Mouse (Mus musculus): ENCODE results near the gene Jmjd7.
A peak's percentile ranks its signal among the peaks of the same experiment; 100 is the strongest.

Jmjd7 gene

GRCm38 (mm10) chr2:120011462-120012200 lies 15.7 kb upstream of the Jmjd7 start:
- DNase-seq (ENCODE audit: extremely low spot score), result peak; percentile 25

- no peak for DNase-seq (ENCODE audit: extremely low spot score)
Measured at GRCm38 (mm10) chr2:120012924-120013323, 14.4 kb upstream of the Jmjd7 start.

GRCm38 (mm10) chr2:120013831-120014486 lies 13.3 kb upstream of the Jmjd7 start:
- no peak for DNase-seq (ENCODE audit: extremely low spot score)

GRCm38 (mm10) chr2:120015882-120016281 lies 11.4 kb upstream of the Jmjd7 start:
- no peak for DNase-seq (ENCODE audit: extremely low spot score)

GRCm38 (mm10) chr2:120017599-120017998 lies 9.7 kb upstream of the Jmjd7 start:
- no peak for DNase-seq (ENCODE audit: extremely low spot score)

GRCm38 (mm10) chr2:120024337-120024736 lies 2.9 kb upstream of the Jmjd7 start:
- DNase-seq (ENCODE audit: extremely low spot score), result no peak

GRCm38 (mm10) chr2:120027950-120028331 lies 658 bp downstream of the Jmjd7 start:
- DNase-seq (ENCODE audit: extremely low spot score), result peak; percentile 40

- no peak for DNase-seq (ENCODE audit: extremely low spot score)
Measured at GRCm38 (mm10) chr2:120030380-120030779, 3.1 kb downstream of the Jmjd7 start.

- DNase-seq (ENCODE audit: extremely low spot score), result no peak
Measured at GRCm38 (mm10) chr2:120032726-120033467, 5.6 kb downstream of the Jmjd7 start, which contains the start of gene Pla2g4b. Gene Pla2g4b (plus strand): TSS chr2:120033417.

- no peak for DNase-seq (ENCODE audit: extremely low spot score)
Measured at GRCm38 (mm10) chr2:120033726-120034125, 6.4 kb downstream of the Jmjd7 start.

- DNase-seq (ENCODE audit: extremely low spot score), result no peak
Measured at GRCm38 (mm10) chr2:120037744-120038143, 10.5 kb downstream of the Jmjd7 start.

- DNase-seq (ENCODE audit: extremely low spot score), result no peak
Measured at GRCm38 (mm10) chr2:120040991-120041390, 13.7 kb downstream of the Jmjd7 start.

GRCm38 (mm10) chr2:120044101-120044603 lies 16.9 kb downstream of the Jmjd7 start:
- DNase-seq (ENCODE audit: extremely low spot score), result no peak

GRCm38 (mm10) chr2:120044676-120045075 lies 17.4 kb downstream of the Jmjd7 start:
- no peak for DNase-seq (ENCODE audit: extremely low spot score)

GRCm38 (mm10) chr2:120046486-120047310 lies 19.4 kb downstream of the Jmjd7 start:
- no peak for DNase-seq (ENCODE audit: extremely low spot score)

GRCm38 (mm10) chr2:120048173-120048572 lies 20.9 kb downstream of the Jmjd7 start:
- DNase-seq (ENCODE audit: extremely low spot score), result no peak

- DNase-seq (ENCODE audit: extremely low spot score), result peak; percentile 36
Measured at GRCm38 (mm10) chr2:120049632-120050274, 22.5 kb downstream of the Jmjd7 start.

- DNase-seq (ENCODE audit: extremely low spot score), result no peak
Measured at GRCm38 (mm10) chr2:120051405-120051804, 24.1 kb downstream of the Jmjd7 start.

- no peak for DNase-seq (ENCODE audit: extremely low spot score)
Measured at GRCm38 (mm10) chr2:120054771-120055552, 27.7 kb downstream of the Jmjd7 start.

GRCm38 (mm10) chr2:120055923-120056322 lies 28.6 kb downstream of the Jmjd7 start:
- no peak for DNase-seq (ENCODE audit: extremely low spot score)
